Mouse (Mus musculus) embryonic facial prominence, embryonic 12.5 days (tissue): ENCODE results near the gene Triml2. TPM values are rescaled to one million over a fixed set of nuclear protein-coding genes. Genes with fewer than 3 reads are reported as not detected.

Source experiments
- ATAC-seq: fragments of 200-750 bp; cut with Nextera tagmentation; 2 replicates; pipeline ENCODE4 v1.8.0; 2017; ENCODE audit not compliant: insufficient number of reproducible peaks, insufficient read depth, low FRiP score, low TSS enrichment
- H3K27ac ChIP-seq: fragments of 300-500 bp; sonication (generic); 2 replicates; pipeline ENCODE4 v1.5.1; 2016; ENCODE audit warnings: mild to moderate bottlenecking
- H3K27me3 ChIP-seq: fragments of 300-500 bp; sonication (generic); 2 replicates; pipeline ENCODE4 v1.6.1; 2016; ENCODE audit warnings: mild to moderate bottlenecking, moderate library complexity
- H3K36me3 ChIP-seq: fragments of 300-500 bp; sonication (generic); 2 replicates; pipeline ENCODE4 v1.6.1; 2016; ENCODE audit warnings: mild to moderate bottlenecking
- H3K4me1 ChIP-seq: fragments of 300-500 bp; sonication (generic); 2 replicates; pipeline ENCODE4 v1.6.1; 2016
- H3K4me2 ChIP-seq: fragments of 300-500 bp; sonication (generic); replicated peaks from 2 replicates; pipeline ENCODE4 v1.6.1; 2016; ENCODE audit warnings: mild to moderate bottlenecking, moderate library complexity
- H3K4me3 ChIP-seq: fragments of 300-500 bp; sonication (generic); 2 replicates; pipeline ENCODE4 v1.5.1; 2016; ENCODE audit warnings: mild to moderate bottlenecking
- H3K9ac ChIP-seq: fragments of 300-500 bp; sonication (generic); 2 replicates; pipeline ENCODE4 v1.6.1; 2016; ENCODE audit warnings: mild to moderate bottlenecking, moderate library complexity
- H3K9me3 ChIP-seq: fragments of 300-500 bp; sonication (generic); 2 replicates; pipeline ENCODE4 v1.6.1; 2016; ENCODE audit warnings: mild to moderate bottlenecking, moderate library complexity
- WGBS: fragments of 180-500 bp; shearing (Covaris S2); methylation state at CpG from one replicate; pipeline ENCODE4 v1.1.7; 2016; 5-methylcytosine and 5-hydroxymethylcytosine counted together
- polyA plus RNA-seq: library from polyadenylated mRNA; unstranded; fragments of >200 nt; fragmentation: Nextera tagmentation; extraction: Ambion mirVana; gene quantifications from 2 replicates; pipeline ENCODE4 v1.2.1, GENCODE M21; 2016

The Triml2 gene
- polyA plus RNA-seq = not detected in 2 replicates

DNA sequence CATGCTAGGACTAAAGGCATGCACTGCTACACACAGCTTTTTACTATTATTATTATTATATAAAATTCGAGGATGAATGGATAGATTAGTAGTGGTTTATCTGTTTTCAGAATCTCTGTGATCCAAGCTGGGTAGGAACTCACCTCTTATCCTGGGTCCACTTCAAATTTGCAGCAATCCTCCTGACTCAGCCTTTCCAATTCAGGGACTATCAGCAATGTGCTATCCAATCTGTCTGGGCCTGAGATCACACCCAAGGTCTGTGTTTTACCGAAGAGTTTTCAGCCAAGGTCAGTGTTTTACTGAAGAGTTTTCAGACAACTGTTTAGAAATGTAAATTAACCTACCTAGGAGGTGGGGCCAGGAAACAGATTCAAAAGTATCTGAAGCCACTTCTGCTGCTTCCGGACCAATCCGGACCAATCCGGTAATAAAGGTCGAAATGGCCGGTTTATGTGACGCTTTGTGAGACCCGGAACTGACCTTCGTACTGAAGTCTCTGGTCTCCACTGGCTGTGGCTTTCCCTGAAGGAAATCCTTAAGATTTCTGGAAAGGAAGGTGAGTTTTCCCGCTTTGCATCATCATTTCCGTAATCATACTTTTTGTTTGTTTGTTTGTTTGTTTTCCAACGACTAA lies at the start of gene Triml2:
TSS of gene Triml2 (plus strand) at position 488 of the 637 bp plus-strand sequence.
- Histone ChIP-seq H3K9me3 (no peaks in the 10 kb centered on the region), H3K4me3 (no peak within 1 kb of the TSS), H3K27ac (no peak within 1 kb of the TSS), H3K36me3 (no peaks in the 10 kb centered on the region), H3K9ac (no peak within 1 kb of the TSS), H3K27me3 (no peaks in the 10 kb centered on the region), H3K4me1 (no peaks in the 10 kb centered on the region), H3K4me2 (no peak within 1 kb of the TSS)
- 94% methylated on average over 13 of the region's 13 CpGs for WGBS
- ATAC-seq = no peak

GRCm38 (mm10) chr8:43141386-43141785 lies 39.0 kb upstream of the Triml2 start, which contains the start of gene Triml1:
Triml1 (minus strand) TSS chr8:43141486.
- H3K27me3 ChIP-seq = no peaks in the 10 kb centered on the region
- WGBS = 82% methylated on average over 2 of the region's 2 CpGs

GRCm38 (mm10) chr8:43149307-43149706 lies 31.0 kb upstream of the Triml2 start:
- no peak for ATAC-seq
- 87% methylated on average over 9 of the region's 9 CpGs for WGBS
- no peaks in the 10 kb centered on the region for H3K9me3 ChIP-seq
- no peak overlapping the region for H3K4me2 ChIP-seq
- no peaks in the 10 kb centered on the region for H3K27me3 ChIP-seq
- H3K36me3 ChIP-seq = no peaks in the 10 kb centered on the region
- no peaks in the 10 kb centered on the region for H3K4me1 ChIP-seq
- H3K9ac ChIP-seq = no peak overlapping the region
- H3K27ac ChIP-seq = no peak overlapping the region
- H3K4me3 ChIP-seq = no peak overlapping the region

More at GRCm38 (mm10) chr8:43141386-43141785, 39.0 kb upstream of the Triml2 start, which contains the start of gene Triml1:
- no peaks in the 10 kb centered on the region for H3K4me1 ChIP-seq
- H3K9ac ChIP-seq = no peak within 1 kb of the TSS
- ATAC-seq = no peak
- H3K36me3 ChIP-seq = no peaks in the 10 kb centered on the region
- H3K27ac ChIP-seq = no peak within 1 kb of the TSS
- H3K4me2 ChIP-seq = no peak within 1 kb of the TSS
- H3K4me3 ChIP-seq = no peak within 1 kb of the TSS
- H3K9me3 ChIP-seq = no peaks in the 10 kb centered on the region

GRCm38 (mm10) chr8:43163255-43163654 lies 17.1 kb upstream of the Triml2 start:
- H3K27me3 ChIP-seq = no peaks in the 10 kb centered on the region
- ATAC-seq = no peak
- H3K36me3 ChIP-seq = no peaks in the 10 kb centered on the region
- H3K9me3 ChIP-seq = no peaks in the 10 kb centered on the region
- H3K9ac ChIP-seq = no peak overlapping the region
- no peak overlapping the region for H3K27ac ChIP-seq
- no peaks in the 10 kb centered on the region for H3K4me1 ChIP-seq
- 82% methylated on average over 11 of the region's 11 CpGs for WGBS
- no peak overlapping the region for H3K4me3 ChIP-seq
- no peak overlapping the region for H3K4me2 ChIP-seq

- H3K36me3 ChIP-seq = no peaks in the 10 kb centered on the region
- 78% methylated on average over 3 of the region's 3 CpGs for WGBS
- ATAC-seq = no peak
- no peak overlapping the region for H3K27ac ChIP-seq
- no peak overlapping the region for H3K9ac ChIP-seq
- H3K4me3 ChIP-seq = no peak overlapping the region
- no peak overlapping the region for H3K4me2 ChIP-seq
- H3K4me1 ChIP-seq = no peaks in the 10 kb centered on the region
- H3K9me3 ChIP-seq = no peaks in the 10 kb centered on the region
- no peaks in the 10 kb centered on the region for H3K27me3 ChIP-seq
Measured at GRCm38 (mm10) chr8:43164453-43164852, 15.9 kb upstream of the Triml2 start.

DNA sequence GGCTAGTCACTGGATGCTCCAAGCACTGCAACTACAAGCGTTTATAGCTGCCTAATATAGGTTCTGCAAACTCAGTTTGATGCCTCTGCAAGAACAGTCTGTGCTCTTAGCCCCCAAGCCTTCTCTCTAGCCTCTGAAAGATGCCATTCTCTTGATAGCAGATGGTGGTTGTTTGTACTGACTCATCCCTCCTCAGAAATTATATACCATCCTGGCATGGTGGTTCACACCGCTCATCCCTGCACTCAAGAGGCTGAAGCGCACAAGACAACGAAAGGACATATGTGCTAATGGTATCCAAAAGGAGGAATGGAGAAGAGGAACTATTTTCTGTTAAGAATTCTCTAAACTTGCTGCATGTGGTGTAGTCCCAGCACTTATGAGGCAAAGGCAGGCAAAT lies 12.3 kb upstream of the Triml2 start:
- WGBS = 89% methylated on average over 4 of the region's 4 CpGs
- Histone ChIP-seq H3K36me3 (no peaks in the 10 kb centered on the region), H3K9me3 (no peaks in the 10 kb centered on the region), H3K27me3 (no peaks in the 10 kb centered on the region), H3K4me1 (no peaks in the 10 kb centered on the region), H3K9ac (no peak overlapping the region), H3K27ac (no peak overlapping the region), H3K4me3 (no peak overlapping the region), H3K4me2 (no peak overlapping the region)
- no peak for ATAC-seq

- WGBS = 89% methylated on average over 6 of the region's 6 CpGs
- H3K9me3 ChIP-seq = no peaks in the 10 kb centered on the region
- ATAC-seq = no peak
- no peaks in the 10 kb centered on the region for H3K27me3 ChIP-seq
- no peaks in the 10 kb centered on the region for H3K4me1 ChIP-seq
- no peak overlapping the region for H3K4me3 ChIP-seq
- H3K4me2 ChIP-seq = no peak overlapping the region
- no peaks in the 10 kb centered on the region for H3K36me3 ChIP-seq
- no peak overlapping the region for H3K27ac ChIP-seq
- no peak overlapping the region for H3K9ac ChIP-seq
Measured at GRCm38 (mm10) chr8:43169249-43169755, 11.0 kb upstream of the Triml2 start.

DNA sequence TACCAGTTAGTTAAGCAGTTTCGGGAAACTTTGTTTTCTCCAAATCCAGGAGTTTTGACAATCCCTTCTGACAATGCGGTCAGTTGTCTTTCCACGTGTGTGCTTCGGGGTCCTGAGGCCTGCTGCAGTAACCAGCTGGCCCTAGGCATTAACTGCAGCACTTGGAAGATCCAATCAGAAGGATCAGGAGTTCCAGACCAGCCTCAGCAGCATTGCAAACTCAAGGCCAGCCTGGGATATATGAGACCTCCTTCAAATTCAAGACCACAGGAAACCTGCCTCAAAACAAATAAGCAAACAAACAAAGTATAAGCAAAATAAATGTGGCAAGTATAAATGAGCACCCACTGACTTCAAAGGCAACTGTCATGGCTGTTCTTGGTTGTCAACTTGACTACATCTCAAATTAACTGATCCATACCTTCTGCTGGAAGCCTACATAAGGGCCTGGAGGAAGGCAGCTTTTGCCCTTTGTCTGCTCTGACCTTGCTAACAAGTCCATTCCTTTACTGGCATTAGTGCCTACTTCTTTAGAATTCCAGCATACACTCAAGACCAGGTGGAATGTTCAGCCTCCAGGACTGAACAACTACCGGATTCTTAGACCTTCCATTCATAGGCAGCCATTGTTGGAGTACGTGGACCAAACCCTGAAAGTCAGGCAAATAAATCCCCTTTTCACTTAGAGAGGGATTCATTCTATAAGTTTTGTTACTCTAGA lies 3.4 kb upstream of the Triml2 start:
- 88% methylated on average over 6 of the region's 6 CpGs for WGBS

DNA sequence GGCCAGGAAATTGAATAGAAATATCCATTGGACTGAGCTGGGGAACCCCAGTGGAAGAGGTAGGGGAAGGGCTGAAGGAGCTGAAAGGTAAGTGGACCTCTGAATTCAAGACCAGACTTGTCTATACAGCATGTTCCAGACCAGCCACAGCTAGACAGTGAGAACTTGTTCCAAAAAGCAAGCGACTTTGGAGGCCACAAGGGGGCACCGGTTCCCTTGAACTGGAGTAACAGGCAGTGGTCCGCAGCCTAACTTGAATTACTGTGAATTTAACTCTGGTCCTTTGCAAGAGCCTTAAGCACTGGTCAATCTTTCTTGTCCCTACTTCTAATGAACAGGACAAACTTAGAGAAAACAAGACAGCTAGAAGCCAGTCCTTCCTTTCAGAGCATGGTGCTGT lies 2.1 kb upstream of the Triml2 start:
- Histone ChIP-seq H3K4me1 (no peaks in the 10 kb centered on the region), H3K9ac (no peak overlapping the region), H3K27ac (no peak overlapping the region), H3K27me3 (no peaks in the 10 kb centered on the region), H3K4me2 (no peak overlapping the region), H3K4me3 (no peak overlapping the region), H3K36me3 (no peaks in the 10 kb centered on the region), H3K9me3 (no peaks in the 10 kb centered on the region)
- no peak for ATAC-seq
- 47% methylated on average over 3 of the region's 3 CpGs for WGBS

More for the DNA sequence above, 3.4 kb upstream of the Triml2 start:
- no peak overlapping the region for H3K4me3 ChIP-seq
- no peaks in the 10 kb centered on the region for H3K27me3 ChIP-seq
- no peak overlapping the region for H3K9ac ChIP-seq
- ATAC-seq = no peak
- no peaks in the 10 kb centered on the region for H3K9me3 ChIP-seq
- no peak overlapping the region for H3K27ac ChIP-seq
- H3K36me3 ChIP-seq = no peaks in the 10 kb centered on the region
- H3K4me1 ChIP-seq = no peaks in the 10 kb centered on the region
- no peak overlapping the region for H3K4me2 ChIP-seq

DNA sequence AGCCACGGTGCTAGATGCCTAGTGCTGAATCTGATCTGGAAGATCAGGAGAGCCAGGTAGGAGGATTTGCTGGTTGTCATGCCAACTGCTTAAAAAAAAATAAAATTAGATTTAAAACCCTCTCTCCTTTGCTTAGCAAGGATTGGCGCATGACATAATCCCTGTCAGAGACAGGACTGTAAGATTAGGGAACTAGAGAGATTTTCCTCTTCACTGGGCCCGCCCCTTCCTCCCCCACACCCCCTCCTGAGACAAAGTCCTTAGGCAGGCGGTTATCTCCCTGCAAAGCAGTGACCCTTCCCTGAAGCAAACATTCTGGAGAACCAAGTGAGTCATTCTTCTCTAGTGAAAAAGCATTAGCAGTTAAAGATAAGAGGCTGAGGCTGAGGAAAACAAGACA lies 1.2 kb upstream of the Triml2 start:
- Histone ChIP-seq H3K9me3 (no peaks in the 10 kb centered on the region), H3K4me3 (no peak overlapping the region), H3K4me1 (no peaks in the 10 kb centered on the region), H3K4me2 (no peak overlapping the region), H3K27ac (no peak overlapping the region), H3K27me3 (no peaks in the 10 kb centered on the region), H3K36me3 (no peaks in the 10 kb centered on the region), H3K9ac (no peak overlapping the region)
- ATAC-seq = no peak
- 49% methylated on average over 4 of the region's 4 CpGs for WGBS

DNA sequence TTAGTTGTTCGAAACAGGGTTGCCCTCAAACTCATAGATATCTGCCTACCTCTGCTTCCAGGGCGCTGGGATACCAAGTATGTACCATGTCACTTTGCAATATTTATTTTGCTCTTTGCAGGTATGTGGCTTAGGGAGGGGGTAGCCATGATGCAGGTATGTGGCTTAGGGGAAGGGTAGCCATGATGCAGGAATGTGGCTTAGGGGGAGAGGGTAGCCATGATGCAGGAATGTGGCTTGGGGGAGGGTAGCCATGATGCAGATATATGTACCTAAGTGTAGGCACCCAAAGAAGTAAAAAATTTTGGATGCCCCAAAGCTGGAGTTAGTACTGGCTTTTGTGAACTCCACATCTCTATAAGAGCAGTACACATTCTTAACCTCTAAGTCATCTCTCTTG lies 1.9 kb downstream of the Triml2 start:
- Histone ChIP-seq H3K36me3 (no peaks in the 10 kb centered on the region), H3K4me2 (no peak overlapping the region), H3K9ac (no peak overlapping the region), H3K27me3 (no peaks in the 10 kb centered on the region), H3K9me3 (no peaks in the 10 kb centered on the region), H3K4me3 (no peak overlapping the region), H3K4me1 (no peaks in the 10 kb centered on the region), H3K27ac (no peak overlapping the region)
- ATAC-seq = no peak
- WGBS = 92% methylated on average over 2 of the region's 2 CpGs

DNA sequence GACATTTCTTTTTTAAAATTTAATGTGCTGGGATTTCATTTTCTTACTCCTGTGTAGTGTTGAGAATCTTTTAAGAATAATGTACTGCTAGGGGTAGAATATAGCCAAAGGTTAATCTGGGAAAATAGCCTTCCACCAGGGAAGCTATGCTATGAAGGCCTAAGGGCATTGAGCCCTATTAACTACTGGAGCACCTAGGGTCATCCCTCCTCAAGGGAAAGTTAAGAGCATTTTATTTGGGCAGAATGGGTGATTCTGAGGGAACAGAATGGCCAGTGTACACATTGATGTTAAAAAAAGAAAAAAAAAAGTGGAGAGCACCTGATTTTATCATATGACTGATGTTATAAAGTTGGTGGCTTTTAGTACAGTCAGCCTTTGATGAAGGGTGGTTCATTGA lies 35.2 kb downstream of the Triml2 start:
- no peak overlapping the region for H3K27ac ChIP-seq
- ATAC-seq = no peak
- H3K27me3 ChIP-seq = no peaks in the 10 kb centered on the region
- H3K4me3 ChIP-seq = no peak overlapping the region
- H3K9ac ChIP-seq = no peak overlapping the region
- H3K4me1 ChIP-seq = no peaks in the 10 kb centered on the region
- H3K36me3 ChIP-seq = no peaks in the 10 kb centered on the region
- no peak overlapping the region for H3K4me2 ChIP-seq
- H3K9me3 ChIP-seq = no peaks in the 10 kb centered on the region
